Mouse (Mus musculus) ovary, adult 18-20 months (tissue): ENCODE data around the gene Rhot2.

Source experiments
- DNase-seq: peaks from one replicate; pipeline ENCODE4 v3.0.0; 2022; ENCODE audit warnings: low spot score, mixed read lengths

The Rhot2 gene

DNA sequence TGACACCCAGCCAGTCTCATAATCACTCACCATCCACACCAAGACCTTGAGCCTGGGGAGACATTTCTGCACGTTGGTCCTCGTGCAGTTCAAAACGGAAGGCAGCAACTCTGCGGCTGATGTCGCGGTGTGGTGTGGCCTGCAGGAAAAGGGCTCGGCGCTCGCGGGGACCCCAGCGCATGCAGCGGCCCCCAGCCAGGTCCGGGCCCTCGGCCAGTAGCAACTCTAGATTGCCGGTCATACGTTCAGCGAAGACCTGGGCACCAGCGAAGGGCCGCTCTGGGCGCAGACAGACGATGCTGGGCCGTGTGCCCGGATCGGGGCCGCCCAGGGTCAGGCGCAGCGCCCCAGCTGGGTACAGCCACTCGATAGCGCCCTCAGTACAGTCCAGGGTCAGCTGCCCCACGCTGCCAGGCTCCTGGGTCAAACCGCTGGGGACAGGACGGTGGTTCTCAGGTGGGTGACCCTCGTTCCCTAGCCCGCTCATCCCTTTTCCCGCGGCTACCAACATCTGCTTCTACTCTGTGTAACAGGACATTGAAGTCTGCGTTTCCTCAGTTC lies 48.4 kb downstream of the Rhot2 start:
- no peak for DNase-seq

DNA sequence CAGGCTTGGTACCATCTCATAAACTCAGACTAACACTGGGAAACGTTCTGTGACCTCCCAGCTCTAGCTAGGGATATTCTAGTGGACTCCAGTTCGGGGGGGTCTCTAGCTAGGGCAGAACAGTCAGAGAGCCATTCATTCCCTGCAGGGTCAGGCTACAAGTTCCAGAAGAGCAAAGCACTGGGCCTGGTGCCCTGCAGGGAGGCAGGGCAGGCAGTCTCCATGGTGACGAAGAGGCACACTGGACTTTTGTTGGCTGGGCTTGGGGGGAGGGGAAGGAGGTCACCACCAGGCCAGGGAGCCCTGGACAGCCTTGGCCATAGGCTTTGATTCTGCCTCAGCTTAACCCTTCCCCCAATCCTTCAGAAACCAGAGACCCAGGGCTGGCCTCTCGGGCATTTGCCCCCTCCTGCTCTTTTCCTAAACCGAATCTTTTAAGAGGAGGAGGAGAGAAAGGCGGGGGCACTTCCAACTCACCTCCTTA lies 49.0 kb downstream of the Rhot2 start, which contains the start of gene AC134908.4:
AC134908.4 (minus strand) TSS at position 51 of the 484 bp plus-strand sequence.
- peak; percentile 42 for DNase-seq

DNA sequence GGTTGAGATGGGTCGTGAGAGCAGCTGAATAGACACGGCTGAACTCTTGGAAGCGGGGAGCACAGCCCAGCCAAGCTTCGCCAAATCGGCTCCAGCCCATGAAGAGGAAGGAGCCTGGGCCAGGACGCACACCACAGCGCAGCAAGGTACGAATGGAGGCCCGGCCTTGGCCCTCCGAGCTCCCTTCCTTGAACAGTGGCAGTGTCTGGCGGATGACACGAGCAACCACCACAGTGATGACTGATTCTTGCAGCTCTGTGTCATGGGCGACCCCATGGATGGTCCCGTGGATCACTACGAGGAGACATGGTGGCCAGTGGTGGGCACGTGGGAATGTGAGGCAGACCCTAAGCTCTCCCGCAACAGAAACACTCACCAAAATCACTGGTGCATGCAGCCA lies 49.7 kb downstream of the Rhot2 start:
- DNase-seq = no peak

DNA sequence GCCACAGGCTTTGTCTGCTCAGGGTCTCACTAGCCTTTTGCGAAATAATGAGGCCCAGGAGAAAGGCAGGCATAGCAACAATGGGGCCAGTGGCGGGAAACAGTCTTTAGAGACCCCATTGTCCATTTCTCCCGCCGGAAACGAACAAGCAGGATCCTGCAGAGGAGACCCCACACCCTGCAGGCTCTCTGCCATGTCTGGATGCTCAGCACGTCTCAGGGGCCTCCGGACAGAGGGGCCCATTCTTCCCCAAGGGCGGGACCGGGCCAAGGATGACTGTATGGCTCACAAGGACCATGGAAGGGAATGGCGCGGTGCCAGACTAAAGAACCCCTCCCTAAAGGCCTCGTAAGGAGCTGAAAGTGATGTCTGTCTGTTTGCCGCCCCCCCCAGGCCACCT lies 50.5 kb downstream of the Rhot2 start:
- DNase-seq = no peak

DNA sequence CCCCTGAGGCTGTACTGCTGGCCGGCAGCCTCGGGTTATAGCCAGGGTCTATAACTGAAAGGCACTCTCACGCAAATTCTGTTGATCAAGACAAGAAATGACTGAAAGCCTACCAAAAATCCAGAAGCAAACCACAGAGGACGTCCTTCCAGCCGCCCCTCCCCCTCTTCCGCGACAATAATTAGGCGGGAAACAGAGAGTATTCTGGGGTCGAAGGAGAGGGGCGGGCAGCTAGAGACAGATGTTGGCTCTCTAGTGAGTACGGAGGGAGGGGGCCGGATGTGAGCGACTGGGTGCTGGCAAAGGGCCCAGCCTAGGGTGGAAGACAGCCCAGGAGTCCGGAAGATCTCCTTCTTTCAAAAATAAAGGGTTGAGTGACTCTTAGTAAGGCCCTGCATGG lies 52.0 kb downstream of the Rhot2 start, which contains the start of gene Fam173a:
Fam173a (minus strand) TSS at position 287 of the 400 bp plus-strand sequence.
- DNase-seq = peak; percentile 62

DNA sequence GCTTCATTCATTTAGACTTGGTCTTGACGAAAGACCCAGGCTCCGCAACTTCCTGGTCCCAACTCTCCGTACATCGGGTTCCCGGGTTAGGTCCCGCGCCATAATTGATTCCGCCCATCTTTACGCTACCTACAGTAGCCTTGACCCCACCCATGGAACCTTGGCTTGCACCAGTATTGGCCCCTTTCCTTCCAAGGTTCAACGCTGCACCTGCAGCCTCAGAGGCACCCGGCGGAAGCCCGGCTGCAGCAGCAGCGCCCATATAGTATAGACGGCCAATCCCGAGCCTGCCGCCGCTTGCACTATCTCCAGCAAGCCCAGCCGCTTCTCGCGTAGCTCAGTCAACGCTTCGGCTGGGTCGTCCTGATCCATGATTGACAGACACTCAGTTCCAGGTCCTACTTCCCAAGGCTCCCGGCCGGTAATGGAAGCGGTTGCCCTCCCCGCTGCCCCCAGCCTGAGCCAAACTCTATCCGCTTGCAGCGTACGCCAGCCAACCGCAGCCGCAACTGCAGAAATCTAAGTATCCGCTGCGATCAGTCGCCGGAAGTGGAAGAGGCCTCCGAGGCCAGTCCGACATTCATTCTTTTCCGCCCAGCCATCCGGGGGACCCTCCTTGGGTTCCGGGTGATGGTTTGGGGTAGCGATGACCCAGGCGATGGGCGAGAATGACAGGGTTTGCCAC lies 52.7 kb downstream of the Rhot2 start:
- DNase-seq = peak; percentile 66

DNA sequence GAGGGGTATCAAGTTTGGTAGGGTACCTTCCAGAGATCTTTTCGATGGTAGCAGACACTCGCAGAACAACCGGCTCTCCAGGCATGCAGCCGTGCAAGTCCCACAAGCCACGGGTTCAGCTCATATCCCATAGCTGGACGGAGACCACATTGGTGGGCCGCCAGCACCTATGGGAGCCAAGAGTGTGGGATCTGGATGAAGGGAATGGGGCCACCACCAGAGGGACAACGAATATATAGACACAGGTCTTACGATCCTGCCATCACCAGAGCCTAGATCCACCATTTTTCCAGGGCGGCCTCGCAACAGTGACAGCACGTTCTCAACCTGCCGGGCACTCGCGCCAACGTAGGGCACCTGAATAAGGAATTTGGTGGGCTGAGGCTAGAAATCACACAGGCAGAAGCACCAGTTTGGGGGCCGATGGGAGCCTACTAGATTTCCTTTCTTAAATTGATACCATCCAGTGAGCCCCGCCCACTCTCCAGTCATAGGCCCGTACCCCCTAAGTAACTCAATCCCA lies 53.3 kb downstream of the Rhot2 start:
- no peak for DNase-seq
